Mouse (Mus musculus) forebrain, embryonic 16.5 days (tissue): ENCODE results near the gene Mtch1. TPM values are rescaled to one million over a fixed set of nuclear protein-coding genes. Genes with fewer than 3 reads are reported as not detected.

ENCODE experiments used
- ATAC-seq: fragments of 200-750 bp; cut with Nextera tagmentation; 2 replicates; pipeline ENCODE4 v1.8.0; 2017; ENCODE audit warnings: mild to moderate bottlenecking, moderate library complexity
- H3K27ac ChIP-seq: fragments of 300-500 bp; sonication (generic); 2 replicates; pipeline ENCODE4 v1.5.1; 2014; ENCODE audit warnings: low read length, control low read depth
- H3K27me3 ChIP-seq: fragments of 300-500 bp; sonication (generic); replicated peaks from 2 replicates; pipeline ENCODE4 v1.6.1; 2014; ENCODE audit warnings: low read length; ENCODE audit not compliant: control insufficient read depth, insufficient read depth
- H3K36me3 ChIP-seq: fragments of 300-500 bp; sonication (generic); 2 replicates; pipeline ENCODE4 v1.6.1; 2014; ENCODE audit not compliant: control insufficient read depth, insufficient read depth
- H3K4me1 ChIP-seq: fragments of 300-500 bp; sonication (generic); replicated peaks from 2 replicates; pipeline ENCODE4 v1.6.1; 2014; ENCODE audit warnings: low read length; ENCODE audit not compliant: control insufficient read depth, insufficient read depth
- H3K4me2 ChIP-seq: fragments of 300-500 bp; sonication (generic); 2 replicates; pipeline ENCODE4 v1.6.1; 2014; ENCODE audit warnings: mild to moderate bottlenecking, low read length, control low read depth
- H3K4me3 ChIP-seq: fragments of 300-500 bp; sonication (generic); replicated peaks from 2 replicates; pipeline ENCODE4 v1.5.1; 2014; ENCODE audit warnings: mild to moderate bottlenecking, low read length, control low read depth
- H3K9ac ChIP-seq: fragments of 300-500 bp; sonication (generic); replicated peaks from 2 replicates; pipeline ENCODE4 v1.6.1; 2014; ENCODE audit warnings: low read depth, low read length, control low read depth
- H3K9me3 ChIP-seq: fragments of 300-500 bp; sonication (generic); 2 replicates; pipeline ENCODE4 v1.6.1; 2016; ENCODE audit warnings: low read length; ENCODE audit not compliant: control insufficient read depth
- WGBS: fragments of 180-500 bp; shearing (Covaris S2); extraction: QIAGEN DNeasy Blood & Tissue Kit; methylation state at CpG from one replicate; pipeline ENCODE4 v1.1.7; 2014; 5-methylcytosine and 5-hydroxymethylcytosine counted together
- polyA plus RNA-seq: library from polyadenylated mRNA; unstranded; fragments of >200 nt; fragmentation: Nextera tagmentation; extraction: Ambion mirVana; gene quantifications from 2 replicates; pipeline ENCODE4 v1.2.1, GENCODE M21; 2015

Mtch1 gene
- polyA plus RNA-seq, 1 experiment from 2014 or later, result 434 TPM

- Histone ChIP-seq H3K4me2 (no peak overlapping the region), H3K36me3 (no peaks in the 10 kb centered on the region), H3K27me3 (no peaks in the 10 kb centered on the region), H3K9ac (no peak overlapping the region), H3K4me1 (0 out of 2 replicates have a peak, but pooled peaks cover 5% of the 10 kb centered on the region), H3K27ac (no peak overlapping the region), H3K9me3 (no peaks in the 10 kb centered on the region), H3K4me3 (no peak overlapping the region)
- no peak for ATAC-seq
- 38% methylated on average over 7 of the region's 7 CpGs for WGBS
Observed at GRCm38 (mm10) chr17:29368726-29369125, 21.0 kb upstream of the Mtch1 start.

GRCm38 (mm10) chr17:29365105-29365621 lies 17.4 kb upstream of the Mtch1 start:
- Histone ChIP-seq H3K9me3 (no peaks in the 10 kb centered on the region), H3K4me2 (no peak overlapping the region), H3K27ac (no peak overlapping the region), H3K9ac (no peak overlapping the region), H3K4me1 (no peaks in the 10 kb centered on the region), H3K36me3 (no peaks in the 10 kb centered on the region), H3K4me3 (no peak overlapping the region), H3K27me3 (no peaks in the 10 kb centered on the region)
- no peak for ATAC-seq
- WGBS, result 92% methylated on average over 13 of the region's 13 CpGs

DNA sequence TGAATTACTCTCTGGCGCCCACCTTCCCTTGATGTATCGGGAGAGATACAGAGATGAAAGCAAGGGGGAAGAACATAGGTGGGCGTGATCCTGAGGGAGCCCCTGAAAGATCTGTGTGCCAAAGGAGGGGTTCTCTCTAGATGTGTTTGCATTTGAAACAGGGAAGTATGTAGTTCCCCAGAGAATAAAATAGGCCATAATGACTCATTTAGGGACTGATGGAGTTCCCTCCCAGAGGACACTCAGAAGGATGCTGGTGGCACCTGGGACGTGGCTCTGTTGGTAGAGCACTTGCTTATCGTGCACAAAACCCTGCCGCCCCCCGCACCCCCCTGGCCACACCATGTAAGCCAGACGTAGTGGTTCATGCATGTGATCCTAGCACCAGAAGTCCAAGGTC lies 15.4 kb upstream of the Mtch1 start:
- H3K4me3 ChIP-seq, result no peak overlapping the region
- no peaks in the 10 kb centered on the region for H3K9me3 ChIP-seq
- no peaks in the 10 kb centered on the region for H3K4me1 ChIP-seq
- H3K36me3 ChIP-seq, result no peaks in the 10 kb centered on the region
- H3K9ac ChIP-seq, result no peak overlapping the region
- ATAC-seq, result no peak
- whole genome bisulfite sequencing, result 85% methylated on average over 8 of the region's 8 CpGs
- H3K27ac ChIP-seq, result no peak overlapping the region
- H3K4me2 ChIP-seq, result no peak overlapping the region
- no peaks in the 10 kb centered on the region for H3K27me3 ChIP-seq

DNA sequence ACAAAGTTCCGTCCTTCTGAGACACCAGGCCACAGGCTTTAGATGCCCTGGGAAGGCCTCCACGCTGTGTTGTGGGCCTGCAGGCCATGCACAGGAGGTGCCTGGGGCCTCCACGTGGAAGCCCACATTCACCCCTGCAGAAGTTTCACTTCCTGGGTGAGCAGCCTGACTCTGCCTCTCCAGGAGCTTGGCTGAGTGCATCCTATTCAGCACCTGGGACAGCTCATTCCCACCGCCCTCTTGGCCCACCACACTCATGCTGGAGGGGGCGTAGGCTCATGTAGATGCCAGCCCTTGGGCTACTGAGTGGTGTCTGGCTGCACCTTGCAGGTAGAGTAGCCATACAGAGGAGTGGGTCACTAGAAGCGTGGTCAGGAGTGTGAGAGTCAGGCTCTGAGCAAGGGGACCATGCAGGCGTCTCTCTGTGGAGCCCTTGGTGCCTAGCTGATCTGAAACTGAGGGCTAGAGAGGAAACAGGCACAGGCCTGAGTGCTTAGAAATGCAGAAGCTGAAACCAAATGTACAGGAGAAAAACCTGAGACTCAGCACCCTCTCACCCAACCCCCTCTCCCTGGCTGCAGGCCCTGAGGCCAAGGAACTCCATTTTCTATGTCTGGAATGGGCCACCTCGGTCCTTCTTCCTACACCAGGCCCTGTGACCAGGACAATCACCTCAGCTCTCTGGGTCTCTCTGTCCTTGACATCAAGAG lies 14.4 kb upstream of the Mtch1 start:
- no peaks in the 10 kb centered on the region for H3K36me3 ChIP-seq
- no peak overlapping the region for H3K4me3 ChIP-seq
- ATAC-seq, result no peak
- WGBS, result 62% methylated on average over 8 of the region's 8 CpGs
- H3K9ac ChIP-seq, result no peak overlapping the region
- H3K4me1 ChIP-seq, result peaks cover 1% of the 10 kb centered on the region
- no peaks in the 10 kb centered on the region for H3K27me3 ChIP-seq
- H3K4me2 ChIP-seq, result no peak overlapping the region
- no peaks in the 10 kb centered on the region for H3K9me3 ChIP-seq
- no peak overlapping the region for H3K27ac ChIP-seq

- Histone ChIP-seq H3K9me3 (no peaks in the 10 kb centered on the region), H3K4me2 (no peak within 1 kb of the TSS), H3K27ac (no peak within 1 kb of the TSS), H3K36me3 (no peaks in the 10 kb centered on the region), H3K4me3 (no peak within 1 kb of the TSS), H3K4me1 (peaks cover 15% of the 10 kb centered on the region), H3K27me3 (no peaks in the 10 kb centered on the region), H3K9ac (no peak within 1 kb of the TSS)
- ATAC-seq, result no peak
- 24% methylated on average over 5 of the region's 5 CpGs for WGBS
Observed at GRCm38 (mm10) chr17:29360761-29361221, 13.1 kb upstream of the Mtch1 start, which contains the start of gene Fgd2. Fgd2 (plus strand) TSS chr17:29360914.

DNA sequence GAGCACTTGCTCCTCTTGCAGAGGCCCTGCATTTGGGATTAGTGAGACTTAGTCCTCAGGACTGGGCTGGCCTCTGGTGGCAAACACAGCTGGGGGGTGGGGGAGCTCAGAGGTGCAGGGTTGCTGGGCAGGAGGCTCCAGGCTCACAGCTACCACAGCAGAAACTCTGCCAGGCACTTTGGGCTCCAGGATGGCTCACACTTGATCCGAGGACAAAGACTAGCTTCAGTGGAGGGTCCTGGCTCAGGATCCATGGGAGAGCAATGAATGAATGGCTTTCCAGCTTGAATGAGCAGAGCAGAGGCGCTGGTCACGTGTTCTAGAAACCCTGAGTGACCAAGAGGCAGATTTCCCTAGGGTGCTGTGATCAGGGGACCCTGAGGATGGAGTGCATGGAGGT lies 11.2 kb upstream of the Mtch1 start:
- no peak for ATAC-seq
- H3K9ac ChIP-seq, result no peak overlapping the region
- no peaks in the 10 kb centered on the region for H3K9me3 ChIP-seq
- no peak overlapping the region for H3K4me2 ChIP-seq
- H3K4me3 ChIP-seq, result no peak overlapping the region
- H3K4me1 ChIP-seq, result peaks cover 24% of the 10 kb centered on the region
- WGBS, result 32% methylated on average over 3 of the region's 3 CpGs
- no peaks in the 10 kb centered on the region for H3K36me3 ChIP-seq
- no peak overlapping the region for H3K27ac ChIP-seq
- H3K27me3 ChIP-seq, result no peaks in the 10 kb centered on the region

DNA sequence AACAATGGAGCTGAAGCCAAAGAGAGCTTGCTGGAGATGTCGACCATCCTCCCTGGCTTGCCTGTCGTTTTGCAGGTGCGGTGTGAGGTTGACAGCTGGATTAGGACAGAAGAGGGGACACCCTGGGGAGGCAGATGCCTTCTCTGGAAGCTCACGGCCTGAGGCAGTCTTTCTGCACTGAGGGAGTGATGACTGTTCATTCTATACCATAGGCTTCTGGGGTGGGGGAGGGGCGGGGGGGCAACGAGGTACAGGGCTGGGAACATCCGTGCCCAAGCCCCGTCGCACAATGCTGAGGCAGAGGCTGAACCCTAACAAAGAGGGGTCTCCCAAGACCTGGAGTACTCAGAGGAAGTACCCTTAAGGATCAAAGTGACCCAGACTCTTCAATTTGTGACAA lies 9.1 kb upstream of the Mtch1 start:
- Histone ChIP-seq H3K27ac (peak overlapping the region; percentile 94), H3K9ac (peak overlapping the region; percentile 61), H3K4me2 (peak overlapping the region; percentile 58), H3K9me3 (no peaks in the 10 kb centered on the region), H3K36me3 (no peaks in the 10 kb centered on the region), H3K4me1 (peaks cover 24% of the 10 kb centered on the region), H3K4me3 (peak overlapping the region; percentile 39), H3K27me3 (no peaks in the 10 kb centered on the region)
- peak; percentile 38 for ATAC-seq
- WGBS, result under 1% methylated on average over 9 of the region's 9 CpGs

DNA sequence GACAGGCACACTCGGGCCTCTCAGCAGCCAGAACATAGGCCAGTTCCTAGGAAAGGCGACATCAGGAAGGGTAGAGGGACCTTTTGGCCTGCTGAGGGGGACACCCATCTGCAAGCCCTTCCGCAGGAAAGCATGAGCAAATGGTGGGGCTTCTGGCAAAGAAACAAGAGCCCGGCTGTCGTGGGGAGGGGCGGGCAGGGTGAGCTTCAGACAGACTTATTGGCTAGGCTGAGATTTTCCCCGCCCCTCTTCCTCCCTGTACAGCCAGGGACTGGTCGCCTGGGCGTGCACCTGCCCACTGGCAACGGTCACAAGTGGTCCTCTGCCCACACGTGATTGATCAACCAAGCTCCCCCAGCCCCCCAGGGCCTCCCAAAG lies 8.7 kb upstream of the Mtch1 start:
- 1% methylated on average over 11 of the region's 11 CpGs for WGBS
- peak overlapping the region; percentile 94 for H3K27ac ChIP-seq
- H3K4me3 ChIP-seq, result peak overlapping the region; percentile 39
- H3K4me1 ChIP-seq, result peaks cover 24% of the 10 kb centered on the region
- ATAC-seq, result peak; percentile 95
- H3K9ac ChIP-seq, result peak overlapping the region; percentile 61
- peak overlapping the region; percentile 58 for H3K4me2 ChIP-seq
- H3K36me3 ChIP-seq, result no peaks in the 10 kb centered on the region
- no peaks in the 10 kb centered on the region for H3K9me3 ChIP-seq
- H3K27me3 ChIP-seq, result no peaks in the 10 kb centered on the region

GRCm38 (mm10) chr17:29355841-29356478 lies 8.2 kb upstream of the Mtch1 start:
- H3K4me3 ChIP-seq, result peak overlapping the region; percentile 39
- peak; percentile 41 for ATAC-seq
- H3K9me3 ChIP-seq, result no peaks in the 10 kb centered on the region
- 2% methylated on average over 17 of the region's 17 CpGs for WGBS
- H3K4me2 ChIP-seq, result peak overlapping the region; percentile 58
- H3K36me3 ChIP-seq, result no peaks in the 10 kb centered on the region
- no peaks in the 10 kb centered on the region for H3K27me3 ChIP-seq
- H3K9ac ChIP-seq, result peak overlapping the region; percentile 61
- H3K27ac ChIP-seq, result peak overlapping the region; percentile 94
- H3K4me1 ChIP-seq, result peaks cover 24% of the 10 kb centered on the region
